Mouse (Mus musculus) kidney, postnatal 4 days (tissue): ENCODE measurements around the gene Pld2.

Experiments
- DNase-seq, 2 experiments: peaks; one replicate each; pipeline ENCODE4 v3.0.0; 2021; ENCODE audit warnings: mixed read lengths in 2 of 2

The Pld2 gene

DNA sequence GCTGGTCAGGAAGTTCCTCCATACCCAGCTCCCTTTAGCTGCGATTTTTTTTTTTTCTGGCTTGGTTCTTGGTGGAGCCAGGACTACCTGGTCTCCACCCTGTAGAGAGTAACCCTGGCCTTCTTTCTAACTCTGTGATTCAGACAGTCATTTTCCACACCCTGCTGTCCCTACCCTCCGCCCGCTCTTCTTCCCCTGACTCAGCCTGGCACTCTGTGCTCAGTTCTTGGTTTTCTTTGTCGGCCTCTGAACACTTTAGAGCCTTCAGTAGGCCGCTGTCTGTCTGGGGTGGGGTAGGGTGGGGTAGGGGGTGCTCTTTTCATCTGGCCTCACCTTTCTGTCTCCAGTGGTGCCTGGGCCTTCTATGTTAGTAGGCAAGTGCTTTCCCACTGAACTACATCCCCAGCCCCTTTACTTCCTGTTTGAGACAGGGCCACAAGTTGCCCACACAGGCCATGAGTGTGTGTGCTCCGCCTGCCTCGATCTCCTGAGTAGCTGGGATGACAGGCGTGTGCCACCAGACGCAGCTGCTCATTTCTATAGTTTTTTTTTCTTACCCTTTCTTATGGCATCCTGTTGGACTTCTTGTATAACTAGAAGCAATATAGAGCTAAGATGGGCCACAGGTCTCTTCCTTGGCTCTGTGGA lies 40.0 kb downstream of the Pld2 start:
- no peak for DNase-seq

DNA sequence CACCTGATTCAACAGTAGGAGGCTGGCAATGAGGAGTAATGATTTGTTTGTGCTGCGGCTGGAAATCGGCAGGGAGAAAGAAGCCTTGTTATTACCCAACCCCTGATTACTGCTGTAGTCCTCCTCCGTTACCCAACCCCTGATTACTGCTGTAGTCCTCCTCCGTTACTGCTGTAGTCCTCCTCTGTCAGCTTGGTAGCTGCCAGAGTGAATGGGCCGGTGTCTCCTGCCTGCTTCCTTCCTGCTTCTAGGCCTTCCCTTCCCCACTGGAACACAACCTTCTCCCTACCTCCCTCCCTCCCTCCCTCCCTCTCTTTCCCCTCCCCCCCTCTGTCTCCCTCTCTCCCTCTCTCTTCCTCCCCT lies 40.5 kb downstream of the Pld2 start:
- no peak for DNase-seq

DNA sequence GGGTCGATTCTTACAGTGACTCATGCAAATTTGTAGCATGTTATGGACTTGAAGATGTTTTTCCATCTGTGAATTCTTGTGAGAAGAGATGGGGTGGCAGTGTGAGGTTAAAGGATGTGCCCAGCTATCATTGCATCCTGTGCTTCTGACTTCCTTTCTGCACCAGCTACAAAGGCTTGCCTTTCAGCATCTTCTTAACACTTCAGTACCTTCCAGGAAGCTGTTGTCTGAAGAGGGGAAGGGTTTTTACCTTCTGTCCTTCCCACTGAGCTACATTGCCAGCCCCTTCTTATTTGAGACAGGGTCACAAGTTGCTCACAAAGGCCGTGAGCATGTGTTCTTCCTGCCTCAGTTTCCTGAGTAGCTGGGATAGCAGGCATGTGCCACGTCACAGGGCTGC lies 41.1 kb downstream of the Pld2 start:
- DNase-seq, result no peak

DNA sequence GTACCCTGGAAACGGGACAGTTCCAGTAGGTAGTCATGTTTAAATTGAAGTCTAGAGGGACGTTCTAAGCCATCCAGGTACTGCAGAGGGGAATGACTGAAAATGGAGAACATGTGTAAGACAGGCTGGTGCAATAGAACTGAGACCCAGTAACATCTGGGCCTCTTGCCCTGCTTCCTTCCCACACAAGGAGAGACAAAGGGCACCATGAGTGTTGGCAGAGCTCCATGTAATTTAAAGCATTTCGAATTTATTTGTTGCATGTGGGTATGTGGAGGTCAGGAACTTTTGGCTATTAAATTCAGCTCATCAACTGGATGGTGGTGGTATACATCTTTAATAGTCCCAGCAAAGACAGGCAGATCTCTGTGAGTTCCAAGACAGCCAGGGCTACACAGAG lies 42.3 kb downstream of the Pld2 start:
- DNase-seq, result no peak

DNA sequence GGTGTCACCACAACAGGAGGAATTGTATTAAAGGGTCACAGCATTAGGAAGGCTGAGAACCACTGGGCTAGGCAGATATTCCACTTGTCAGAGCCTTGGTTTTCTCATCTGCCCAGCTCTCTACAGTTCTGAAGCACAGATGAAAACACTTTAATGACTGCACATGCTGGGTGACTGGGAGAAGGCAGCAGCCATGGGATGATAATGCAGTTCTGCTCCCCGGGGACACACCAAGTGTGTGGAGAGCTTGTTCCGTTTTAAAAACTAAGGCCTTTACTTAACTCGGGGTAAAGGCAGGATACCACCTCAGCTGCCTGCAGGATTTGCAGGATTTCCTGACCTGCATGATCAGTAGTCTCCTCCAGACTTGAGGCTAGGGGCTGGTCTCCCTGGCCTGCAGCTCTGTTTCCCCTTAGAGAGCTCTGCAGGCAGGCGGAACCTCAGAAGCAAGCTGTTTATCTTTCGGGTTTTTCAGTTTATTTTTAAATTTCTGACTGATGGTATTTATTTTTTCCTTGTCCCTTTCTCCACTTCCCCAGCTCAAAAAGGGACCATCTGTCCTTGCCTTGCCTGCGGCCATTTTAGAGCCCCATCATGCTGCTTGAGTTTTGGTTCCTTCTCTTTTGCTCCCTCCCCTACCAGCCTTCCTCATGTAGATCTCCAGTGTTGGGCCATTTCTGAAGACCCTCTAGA lies 43.3 kb downstream of the Pld2 start:
- DNase-seq, result peak in 1 of 2 experiments; percentile 27

DNA sequence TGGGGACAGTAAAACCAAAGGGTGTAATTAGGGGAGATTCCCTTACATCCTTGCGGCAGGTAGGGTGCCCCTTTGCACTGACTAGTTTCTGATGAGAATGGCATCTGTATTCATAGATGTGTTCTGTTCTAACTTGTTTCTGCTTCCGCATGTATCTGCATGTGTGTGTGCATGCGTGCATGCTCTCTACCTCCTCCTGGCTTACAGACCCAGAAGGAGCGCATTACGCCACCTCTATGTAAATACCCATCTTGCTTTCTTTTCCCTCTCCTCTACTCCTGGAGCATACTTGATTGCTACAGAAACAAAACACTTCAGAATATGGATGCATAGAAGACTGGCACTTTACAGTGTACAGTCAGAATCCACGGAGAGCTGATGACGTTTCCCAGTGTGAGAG lies 43.9 kb downstream of the Pld2 start:
- no peak for DNase-seq

DNA sequence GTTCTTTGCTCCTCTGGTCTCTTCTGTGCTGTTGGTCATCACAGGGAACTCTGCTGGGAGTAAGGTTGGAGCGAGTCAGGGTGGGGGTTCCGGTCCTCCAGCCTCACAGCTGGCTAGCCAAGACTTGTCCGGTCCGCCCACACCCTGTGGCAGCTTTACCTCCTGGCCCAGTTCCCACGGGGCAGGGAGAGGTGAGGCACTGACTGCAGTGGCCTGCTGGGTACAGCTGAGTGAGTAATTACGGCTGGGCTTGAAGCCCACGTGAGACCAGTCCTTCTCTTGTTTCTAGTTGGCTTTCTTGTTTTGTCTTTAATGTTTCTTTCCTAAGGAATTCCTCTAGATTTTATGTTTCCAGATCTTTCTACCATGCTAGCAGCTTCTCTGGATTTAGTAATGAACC lies 45.6 kb downstream of the Pld2 start:
- DNase-seq, result peak; percentile 75 to 85

DNA sequence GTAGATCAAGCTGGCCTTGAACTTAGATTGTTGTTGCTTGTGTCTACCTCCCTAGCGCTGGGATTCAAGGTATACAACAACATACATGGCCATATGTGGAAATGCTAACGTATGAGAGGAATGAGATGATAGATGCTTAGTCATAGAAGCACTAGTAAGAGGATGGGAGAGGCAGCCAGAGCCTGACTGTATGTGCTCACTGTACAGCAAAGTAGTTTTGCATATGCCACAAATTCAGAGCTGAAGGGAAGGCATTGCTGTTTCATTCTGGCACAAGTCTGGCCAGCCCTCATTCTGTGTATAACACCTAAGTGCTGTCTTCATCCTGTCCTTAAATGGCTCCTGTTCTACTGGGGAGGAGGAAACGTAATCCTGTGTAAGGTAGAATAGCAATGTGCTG lies 46.4 kb downstream of the Pld2 start:
- DNase-seq, result no peak

DNA sequence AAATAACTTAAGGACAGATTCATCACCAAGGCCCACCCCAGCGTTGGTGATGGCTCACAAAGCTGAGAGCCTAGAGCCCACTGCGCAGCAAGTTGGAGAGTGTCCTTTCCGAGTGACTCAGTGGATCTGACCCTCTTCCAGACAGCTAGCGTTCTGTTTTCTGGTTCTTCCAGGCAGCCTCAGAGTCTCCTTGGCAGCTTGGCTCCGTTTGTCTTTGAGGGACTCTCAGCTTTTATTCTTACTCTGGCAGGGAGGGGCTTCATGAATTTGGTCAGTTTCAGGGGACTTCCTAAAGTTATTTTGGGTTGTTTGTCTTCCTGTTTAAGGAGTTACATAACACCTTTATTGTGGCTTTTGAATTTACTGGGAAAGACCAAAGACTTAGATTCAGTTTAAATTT lies 47.1 kb downstream of the Pld2 start:
- no peak for DNase-seq

DNA sequence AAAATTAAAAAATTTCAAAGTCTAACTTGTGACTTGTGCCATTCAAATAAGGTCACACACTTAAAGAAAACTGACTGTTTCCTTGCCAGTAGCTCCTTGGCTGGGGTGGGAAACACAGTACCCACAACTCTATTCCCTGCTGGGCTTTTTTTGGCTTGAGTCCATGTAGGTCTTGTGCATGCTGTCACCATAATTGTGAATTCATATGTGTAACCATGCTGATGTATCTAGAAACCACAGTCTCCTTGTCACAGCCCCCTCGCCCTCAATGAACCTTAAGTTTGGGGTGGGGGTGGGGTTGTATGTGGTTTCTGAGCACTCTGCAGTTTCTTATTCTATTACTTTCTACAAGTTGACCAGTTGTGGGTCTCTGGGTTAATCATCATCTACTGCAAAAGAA lies 51.9 kb downstream of the Pld2 start:
- no peak for DNase-seq

DNA sequence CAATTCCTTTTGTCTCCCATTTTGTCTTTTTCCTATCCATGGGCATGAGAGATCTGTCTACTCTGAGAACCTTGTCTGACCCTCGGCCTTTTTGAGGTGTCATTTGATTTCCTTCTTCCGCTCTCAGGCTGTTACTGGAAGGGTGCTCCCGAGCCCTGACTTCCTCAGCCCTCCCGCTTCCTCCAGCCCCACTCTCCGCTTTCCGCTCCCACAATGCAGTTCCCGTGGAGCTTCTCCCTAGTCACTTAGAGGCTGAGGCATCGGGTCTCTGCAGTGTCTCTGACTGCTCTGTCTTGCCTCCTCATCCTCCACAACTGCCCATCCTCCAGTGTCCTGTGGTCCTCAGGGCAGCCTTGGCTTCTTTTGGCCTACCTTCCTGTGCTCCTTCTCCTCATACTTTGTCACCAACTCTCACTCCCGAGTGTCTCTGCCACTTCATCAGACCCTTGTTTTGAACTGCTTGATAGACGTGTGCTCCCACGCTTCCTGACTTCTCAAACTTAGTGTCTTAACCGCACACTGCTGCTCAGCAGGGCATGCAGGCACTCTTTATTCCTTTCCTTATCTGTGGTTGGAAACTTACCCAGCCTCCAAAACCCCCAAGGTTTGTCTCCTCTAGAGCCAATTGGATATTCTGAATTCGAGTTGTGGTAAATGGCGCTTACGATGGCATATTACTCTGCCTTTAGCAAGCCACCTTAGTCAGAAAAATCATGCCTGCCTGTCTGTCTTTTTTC lies 54.6 kb downstream of the Pld2 start:
- peak in 1 of 2 experiments; percentile 37 for DNase-seq

DNA sequence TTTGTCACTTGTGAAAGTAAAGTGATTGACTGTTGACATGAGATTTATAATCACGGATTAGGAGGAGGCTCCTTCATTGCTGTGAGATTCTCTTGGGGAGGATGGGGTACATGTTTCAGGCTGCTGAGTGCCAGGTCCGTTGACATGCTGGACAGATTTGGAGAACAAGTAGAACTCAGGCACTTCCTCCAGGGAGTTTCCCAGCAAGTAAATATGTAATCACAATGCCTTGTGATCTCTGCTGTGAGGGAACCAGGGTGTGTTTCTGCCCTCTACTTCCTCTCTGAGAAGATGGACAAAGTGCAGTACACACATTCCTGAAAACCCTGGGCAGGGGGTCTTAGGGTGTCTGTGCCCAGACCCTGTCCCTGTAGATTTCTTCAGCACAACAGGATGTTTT lies 55.8 kb downstream of the Pld2 start:
- no peak for DNase-seq

DNA sequence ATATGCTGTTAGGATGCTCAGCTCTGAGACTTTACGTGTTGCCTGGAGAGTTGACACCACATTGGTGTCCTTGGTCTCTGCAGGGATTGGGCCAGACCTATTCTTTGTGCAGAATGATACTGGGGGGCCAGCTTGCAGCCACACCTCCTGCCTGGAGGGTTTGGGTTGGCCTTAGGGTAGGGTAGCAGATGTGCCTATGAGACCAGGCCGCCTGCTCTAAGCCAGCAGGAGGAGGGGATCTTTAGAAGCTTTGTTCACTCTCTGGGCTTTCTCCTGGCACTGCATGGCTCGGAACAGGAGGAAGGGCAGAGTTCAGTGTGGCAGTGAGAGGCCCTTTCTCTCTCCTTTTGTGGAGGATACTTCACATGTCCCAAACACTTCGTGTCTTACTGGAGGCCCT lies 56.2 kb downstream of the Pld2 start:
- DNase-seq, result no peak

DNA sequence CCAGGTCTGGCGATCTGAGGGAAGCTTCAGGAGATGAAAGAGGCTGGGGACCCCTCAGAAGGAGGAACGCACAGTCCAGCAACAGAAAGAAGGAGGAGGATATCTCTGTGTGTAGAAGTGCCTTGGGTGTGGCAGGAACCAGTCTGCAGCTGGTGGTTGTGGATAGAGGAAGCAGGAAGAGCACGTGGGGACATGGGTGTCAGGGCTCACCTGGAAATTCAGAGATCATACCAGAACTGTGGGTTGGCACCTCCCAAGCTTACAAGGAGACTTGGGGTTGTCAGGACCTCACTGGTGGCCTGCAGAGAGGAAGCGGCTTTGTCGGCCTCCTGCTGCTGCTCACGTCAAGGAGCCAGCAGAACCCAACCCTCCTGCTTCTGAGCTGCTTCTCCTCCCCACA lies 57.4 kb downstream of the Pld2 start:
- no peak for DNase-seq

DNA sequence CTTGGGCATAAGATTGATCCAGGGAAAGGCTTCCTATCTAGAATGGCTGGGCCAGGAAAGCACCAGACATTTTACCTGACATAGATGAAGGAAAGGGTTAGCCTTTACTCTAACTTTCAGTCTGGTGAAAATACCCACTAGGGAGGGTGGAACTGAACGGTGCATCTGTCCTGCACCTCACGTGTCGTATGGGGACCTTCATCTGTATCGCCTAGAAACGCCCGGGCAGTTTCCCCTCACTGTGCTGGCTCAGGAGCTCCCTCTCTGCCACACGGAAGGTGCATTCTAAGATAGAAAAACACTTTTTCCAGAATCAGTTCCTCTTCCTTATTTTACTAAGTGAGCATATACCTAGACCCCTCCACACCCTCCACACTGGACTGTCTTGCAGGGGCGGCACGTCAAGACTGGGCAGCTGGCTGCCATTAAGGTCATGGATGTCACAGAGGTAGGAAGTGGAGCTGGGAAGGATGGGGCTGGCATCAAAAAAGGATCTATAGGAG lies 58.6 kb downstream of the Pld2 start:
- no peak for DNase-seq

DNA sequence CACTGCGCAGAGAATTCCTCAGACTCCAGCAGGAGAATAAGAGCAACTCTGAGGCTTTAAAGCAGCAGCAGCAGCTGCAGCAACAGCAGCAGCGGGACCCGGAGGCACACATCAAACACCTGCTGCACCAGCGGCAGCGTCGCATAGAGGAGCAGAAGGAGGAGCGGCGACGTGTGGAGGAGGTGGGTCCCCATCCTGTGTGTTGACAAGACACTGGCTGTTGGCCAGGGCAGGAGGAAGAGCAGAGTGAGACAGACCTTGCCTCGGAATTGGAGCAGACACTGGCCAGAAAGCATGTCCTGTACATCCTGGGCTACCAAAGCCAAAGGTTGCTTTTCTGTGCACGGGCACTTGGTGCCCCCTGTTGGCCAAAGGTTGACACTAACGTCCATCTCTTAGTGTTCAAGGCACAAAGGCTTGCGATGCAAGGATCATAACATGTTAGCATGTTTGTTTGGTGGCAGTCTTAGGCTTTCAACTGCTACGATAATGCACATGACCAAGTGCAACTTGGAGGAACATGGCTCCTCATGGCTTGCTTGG lies 65.2 kb downstream of the Pld2 start:
- DNase-seq, result peak; percentile 86 to 88

DNA sequence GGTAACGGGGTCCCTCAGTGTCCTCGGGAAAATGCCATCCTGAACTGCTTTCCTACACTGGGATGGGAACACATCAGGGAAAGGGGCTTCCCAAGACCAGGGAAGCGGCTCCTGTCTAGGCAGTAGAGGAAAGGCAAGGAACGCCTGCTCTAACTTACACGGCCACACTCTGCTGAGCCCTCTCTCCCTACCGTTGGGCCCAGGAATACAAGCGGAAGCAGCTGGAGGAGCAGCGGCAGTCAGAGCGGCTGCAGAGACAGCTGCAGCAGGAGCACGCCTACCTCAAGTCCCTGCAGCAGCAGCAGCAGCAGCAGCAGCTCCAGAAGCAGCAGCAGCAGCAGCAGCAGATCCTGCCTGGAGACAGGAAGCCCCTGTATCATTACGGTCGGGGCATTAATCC lies 66.9 kb downstream of the Pld2 start:
- DNase-seq, result no peak

DNA sequence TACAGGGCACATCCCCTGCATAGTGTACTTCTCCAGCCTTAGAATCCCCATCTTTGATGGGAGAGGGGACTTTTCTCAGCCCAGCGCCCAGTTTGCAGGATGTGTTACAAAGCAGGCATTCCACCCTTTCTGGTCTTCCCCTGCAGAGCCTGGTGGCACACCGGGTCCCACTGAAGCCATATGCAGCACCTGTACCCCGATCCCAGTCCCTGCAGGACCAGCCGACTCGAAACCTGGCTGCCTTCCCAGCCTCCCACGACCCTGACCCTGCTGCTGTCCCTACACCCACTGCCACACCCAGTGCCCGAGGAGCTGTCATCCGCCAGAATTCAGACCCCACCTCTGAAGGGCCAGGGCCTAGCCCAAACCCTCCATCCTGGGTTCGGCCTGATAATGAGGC lies 67.7 kb downstream of the Pld2 start:
- DNase-seq, result no peak
